Mouse (Mus musculus) adrenal gland, adult (tissue): ENCODE data around the gene Ahdc1.

Source experiments
- DNase-seq, 2 experiments: peaks; one replicate each; pipeline ENCODE4 v3.0.0; 2022 to 2023; ENCODE audit warnings: low spot score in 1 of 2; ENCODE audit not compliant: inconsistent age in 2 of 2

The Ahdc1 gene

DNA sequence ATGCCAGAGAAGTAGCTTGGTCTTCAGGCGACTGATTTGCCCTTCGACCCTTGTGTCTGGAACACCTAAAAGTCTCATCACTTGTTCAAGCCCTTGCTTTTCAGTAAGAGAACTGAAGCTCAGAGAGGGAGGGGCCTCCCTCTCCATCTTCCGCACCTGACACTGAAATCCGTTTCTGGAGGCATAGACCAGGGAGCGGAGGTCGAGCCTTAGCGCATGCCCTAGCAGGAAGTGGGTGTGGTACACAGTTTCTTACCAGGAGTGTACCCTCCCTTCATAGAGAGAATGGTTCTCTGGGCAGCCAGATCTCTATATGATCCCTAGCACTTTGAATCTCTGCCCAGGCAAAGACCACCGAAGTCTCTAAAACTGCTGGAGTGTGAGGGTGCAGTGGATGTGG is 62.1 kb downstream of the Ahdc1 start:
- no peak for DNase-seq

DNA sequence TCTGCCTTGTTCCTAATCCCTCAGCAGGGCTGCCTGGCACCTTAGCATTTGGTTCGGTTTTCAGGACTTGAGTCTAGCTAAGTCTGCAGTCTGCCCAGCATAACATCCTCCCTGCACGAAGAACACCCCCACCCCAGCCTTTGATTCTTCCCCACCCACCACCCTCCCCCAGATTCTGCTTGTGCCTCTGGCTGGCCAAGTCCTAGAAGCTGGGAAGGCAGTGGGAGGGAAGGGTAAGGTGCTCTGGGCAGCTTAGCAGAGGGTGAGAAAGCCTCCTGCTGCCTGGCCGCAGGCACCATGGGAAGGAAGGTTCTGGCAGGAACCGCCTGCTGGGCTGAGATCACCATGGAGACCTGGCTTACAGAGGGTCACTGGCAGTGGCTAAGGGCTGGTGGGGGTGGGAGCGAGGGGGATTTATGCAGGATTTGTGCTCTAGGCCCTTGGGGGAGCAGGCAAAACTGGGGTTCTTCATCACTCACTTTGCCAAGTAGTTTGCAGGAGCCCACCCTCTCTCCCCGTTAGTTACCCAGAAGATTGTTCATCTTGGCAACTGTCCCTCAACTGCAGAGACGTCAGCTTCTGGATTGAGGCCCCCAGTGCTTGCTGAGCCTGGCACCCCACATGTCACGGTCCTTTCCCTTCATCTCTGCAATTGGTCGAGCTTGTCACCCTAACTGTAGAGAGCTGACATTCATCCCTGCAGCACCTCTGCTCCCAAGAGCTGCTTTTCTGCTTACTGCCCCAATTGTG is 63.2 kb downstream of the Ahdc1 start:
- DNase-seq = no peak

DNA sequence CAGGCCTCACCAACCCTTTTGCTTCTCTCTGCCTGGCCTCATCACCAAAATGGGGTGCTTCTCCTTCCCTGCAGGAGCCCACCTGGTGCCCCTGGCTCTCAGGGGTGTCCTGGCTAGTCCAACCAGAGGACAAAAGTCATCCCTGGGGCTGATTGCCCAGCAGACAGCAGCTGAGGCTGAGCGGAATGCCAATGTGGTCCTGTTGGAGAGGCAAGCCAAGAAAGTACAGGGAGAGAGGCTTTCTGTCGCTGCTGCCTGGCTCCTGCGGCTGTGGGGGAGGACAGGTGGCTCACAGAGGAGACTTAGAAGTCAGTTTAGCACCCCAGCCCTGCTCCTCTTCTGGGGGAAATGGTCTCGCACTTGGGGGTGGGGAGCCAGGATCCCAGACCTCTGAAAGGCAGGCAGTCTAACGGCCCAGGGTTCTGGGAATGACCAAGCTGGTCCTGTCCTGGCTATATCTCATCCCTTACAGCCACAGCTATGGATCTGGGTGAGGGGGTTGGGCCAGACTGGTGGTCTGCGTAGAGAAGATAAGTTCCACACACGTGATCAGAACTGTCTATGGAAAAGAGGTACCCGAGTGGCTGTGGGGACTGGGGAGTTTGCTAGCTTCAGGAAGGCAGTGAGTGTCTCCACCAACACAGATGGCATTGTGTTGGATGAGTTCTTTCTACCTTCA is 64.0 kb downstream of the Ahdc1 start:
- no peak for DNase-seq

DNA sequence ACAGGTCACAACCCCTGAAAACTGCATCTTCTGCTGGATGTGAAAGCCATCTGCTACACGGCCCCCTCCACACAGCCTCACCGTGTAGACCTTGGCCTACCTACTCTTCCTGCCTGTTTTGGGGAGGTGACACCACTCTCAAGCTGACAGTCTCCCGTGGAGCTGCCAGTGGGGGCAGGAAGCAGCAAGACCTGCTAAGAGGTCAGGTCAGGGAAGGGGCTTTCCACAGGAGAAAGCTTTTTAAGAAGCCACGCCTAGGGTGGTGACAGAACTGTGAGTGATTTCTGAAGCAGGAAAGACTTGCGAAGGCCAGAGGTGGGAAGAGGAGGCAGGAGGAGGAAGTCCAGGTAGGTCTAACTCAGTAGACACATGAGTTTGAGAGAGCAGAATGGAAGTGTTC is 67.9 kb downstream of the Ahdc1 start:
- DNase-seq = no peak

DNA sequence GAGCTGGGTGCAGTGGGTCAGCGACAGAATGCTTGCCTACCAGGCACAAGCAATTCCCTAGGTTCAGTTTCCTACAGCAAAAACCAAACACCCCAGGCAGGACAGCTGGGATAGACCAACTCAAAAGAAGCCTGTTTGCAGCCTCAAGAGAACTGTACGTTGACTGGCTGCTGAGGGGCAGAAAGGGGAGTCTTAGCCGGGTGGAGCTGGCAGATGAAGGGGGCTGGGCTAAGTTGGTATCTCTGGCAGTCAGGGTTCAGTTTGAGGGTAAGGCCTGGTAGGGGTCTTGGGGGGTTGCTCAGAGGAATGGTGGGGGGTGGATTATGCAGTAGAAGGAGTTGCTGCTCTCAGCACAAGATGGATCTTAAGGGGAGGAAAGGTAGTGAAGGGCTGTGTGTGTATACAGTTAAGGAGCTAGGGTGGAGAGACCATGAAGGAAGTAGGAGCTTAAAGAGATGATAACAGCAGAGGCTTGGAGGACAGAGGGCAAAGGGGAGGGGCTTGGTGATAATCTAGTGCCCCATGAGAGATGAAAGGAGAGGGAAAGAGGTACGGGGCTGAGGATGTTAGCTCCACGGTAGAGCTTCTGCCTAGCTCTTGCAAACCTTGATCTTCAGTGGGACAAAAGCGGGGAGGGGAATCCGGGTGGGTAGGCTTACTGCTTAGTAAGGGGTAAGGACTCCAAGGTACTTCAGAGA is 68.5 kb downstream of the Ahdc1 start:
- DNase-seq = no peak

DNA sequence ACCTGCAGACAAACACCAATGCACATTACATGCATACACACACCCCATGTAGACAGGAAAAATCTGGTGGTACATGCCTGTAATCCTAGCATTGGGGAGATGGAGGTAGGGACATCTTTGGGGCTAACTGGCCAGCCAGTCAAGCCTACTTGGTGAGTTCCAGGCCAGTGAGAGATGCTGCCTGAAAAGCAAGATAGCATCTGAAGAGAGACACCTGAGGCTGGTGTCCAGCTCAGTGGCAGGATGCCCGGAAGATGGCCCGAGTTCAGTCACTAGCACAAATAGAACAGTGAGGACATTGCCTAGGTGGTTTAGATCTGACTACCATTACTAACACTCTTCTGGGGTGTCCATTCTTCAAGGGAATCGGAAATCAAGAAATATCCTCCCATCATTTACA is 69.8 kb downstream of the Ahdc1 start:
- DNase-seq = no peak

DNA sequence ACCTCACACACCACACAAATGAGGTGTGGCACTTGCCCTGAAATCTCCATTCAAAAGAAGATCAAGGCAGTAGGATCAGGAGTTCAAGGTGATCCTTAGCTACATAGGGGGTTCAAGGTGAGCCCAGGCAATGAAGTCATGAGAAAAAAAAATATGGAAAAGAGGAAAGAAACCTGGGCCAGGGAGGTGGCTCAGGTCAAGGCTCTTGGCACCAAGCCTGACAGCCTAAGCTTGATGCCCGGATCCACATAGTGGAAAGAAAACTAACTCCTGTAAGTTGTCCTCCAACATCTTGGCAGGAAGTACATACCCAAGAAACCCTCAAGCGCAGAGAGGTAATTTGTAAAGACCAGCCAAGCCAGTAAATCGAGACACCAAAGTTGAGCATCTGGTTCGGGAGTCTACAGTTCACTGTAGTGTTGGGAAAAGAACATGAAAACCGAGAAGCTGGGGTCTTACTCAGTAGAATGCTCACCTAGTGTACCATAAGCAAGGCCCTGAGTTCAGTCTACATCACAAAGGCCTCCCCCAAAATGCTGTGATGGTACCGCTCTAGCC is 71.2 kb downstream of the Ahdc1 start:
- peak; percentile 69 to 91 for DNase-seq

DNA sequence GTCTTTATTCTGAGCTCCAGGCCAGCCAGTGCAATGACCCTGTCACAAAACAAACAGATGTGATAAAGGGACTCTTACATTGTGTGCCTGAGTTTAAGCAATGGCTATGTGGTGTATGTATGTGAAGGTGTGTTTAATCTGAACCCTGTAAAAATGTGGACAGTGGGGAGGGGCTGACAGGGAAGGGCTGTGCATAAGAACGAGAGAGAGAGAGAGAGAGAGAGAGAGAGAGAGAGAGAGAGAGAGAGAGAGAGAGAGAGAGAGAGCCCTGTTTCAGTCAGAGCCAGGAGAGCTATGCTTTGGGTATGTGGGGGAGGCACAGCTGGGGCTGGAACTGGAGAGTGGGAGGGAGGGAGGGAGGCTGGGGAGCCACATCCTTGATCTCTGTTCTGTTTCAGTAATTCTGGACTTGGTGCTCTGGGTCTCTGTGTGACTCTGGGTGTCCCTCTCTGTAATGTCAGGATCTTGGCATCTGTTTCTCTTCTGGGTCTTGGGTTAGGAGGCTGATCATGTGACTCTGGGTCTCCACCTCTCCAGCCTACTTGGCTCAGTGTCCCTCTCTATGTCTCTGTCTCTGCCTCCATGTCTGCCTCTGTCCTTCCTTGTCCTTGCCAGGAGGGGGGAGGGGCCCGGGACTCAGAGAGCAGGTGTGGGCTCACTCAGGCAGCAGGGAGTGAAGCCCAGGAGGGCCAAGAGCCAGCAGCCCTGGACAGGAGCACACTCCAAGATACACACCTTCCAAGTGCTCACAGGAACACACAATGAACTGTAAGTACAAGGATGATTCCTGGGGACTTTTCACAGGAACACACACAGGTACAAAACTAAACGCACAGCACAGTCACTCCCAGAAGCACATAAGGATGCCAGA is 73.2 kb downstream of the Ahdc1 start:
- DNase-seq = peak; percentile 70 to 82

DNA sequence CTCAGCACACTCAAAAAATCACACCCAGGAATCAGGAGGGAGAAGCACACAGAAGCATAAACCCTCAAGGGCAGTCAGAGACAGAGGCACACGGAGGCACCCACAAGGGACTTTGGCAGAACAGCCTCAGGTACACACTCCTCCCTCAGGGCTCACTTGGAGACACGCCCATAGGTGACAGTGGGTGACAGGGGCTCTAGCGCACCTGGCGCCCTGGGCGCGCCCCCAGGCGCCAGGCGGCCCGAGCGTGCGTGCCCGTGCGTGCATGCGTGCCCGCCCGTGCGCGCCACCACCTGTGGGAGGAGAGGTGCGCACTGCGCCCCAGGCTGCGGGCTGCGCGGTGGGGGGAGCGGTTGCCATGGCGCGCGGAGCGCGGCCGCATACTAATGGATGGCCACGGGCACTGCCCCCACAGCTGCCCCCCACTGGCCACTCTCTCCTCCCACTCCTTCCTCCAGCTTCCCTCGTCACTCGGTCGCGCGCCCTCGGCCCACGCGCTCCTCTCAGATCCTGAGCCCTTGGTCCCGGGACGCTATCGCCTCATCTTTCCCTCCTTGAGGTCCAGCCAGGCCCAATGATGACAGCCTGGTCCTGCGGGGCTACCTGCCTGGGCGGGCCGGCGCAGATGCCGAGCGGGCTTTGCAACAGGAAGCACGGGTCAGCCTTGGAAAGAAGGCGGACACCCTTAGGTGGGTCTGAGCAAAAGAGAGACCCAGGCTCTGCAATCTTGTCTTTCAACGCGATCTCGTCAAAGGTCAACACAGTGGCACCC is 74.1 kb downstream of the Ahdc1 start:
- peak; percentile 74 to 83 for DNase-seq

DNA sequence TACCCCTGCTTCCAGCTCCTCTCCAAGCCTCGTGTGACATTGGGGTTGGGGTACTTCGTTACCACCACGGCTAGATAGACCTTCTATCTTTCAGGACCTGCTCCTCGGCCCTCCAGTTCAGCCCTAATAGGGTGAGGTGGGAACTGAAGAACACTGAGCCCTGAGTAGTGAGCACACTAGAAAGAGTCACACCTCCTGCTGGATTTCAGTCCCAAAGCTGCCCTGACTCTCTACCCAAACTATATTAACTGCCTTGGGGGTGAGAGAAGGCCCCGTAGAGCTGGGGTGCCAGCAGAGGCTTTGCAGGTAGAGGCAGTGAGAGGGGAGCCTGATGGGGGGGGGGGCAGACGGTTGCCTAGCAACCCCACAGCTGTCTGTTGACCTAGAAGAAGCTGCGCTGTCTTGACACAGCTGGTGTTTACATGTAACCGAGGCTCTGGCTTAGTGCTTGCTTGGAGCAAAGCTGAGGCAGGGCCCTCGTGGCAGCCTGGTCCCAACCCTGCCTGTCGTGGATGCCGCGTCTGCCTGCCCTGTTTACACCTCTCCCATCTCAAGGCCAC is 74.8 kb downstream of the Ahdc1 start:
- no peak for DNase-seq

DNA sequence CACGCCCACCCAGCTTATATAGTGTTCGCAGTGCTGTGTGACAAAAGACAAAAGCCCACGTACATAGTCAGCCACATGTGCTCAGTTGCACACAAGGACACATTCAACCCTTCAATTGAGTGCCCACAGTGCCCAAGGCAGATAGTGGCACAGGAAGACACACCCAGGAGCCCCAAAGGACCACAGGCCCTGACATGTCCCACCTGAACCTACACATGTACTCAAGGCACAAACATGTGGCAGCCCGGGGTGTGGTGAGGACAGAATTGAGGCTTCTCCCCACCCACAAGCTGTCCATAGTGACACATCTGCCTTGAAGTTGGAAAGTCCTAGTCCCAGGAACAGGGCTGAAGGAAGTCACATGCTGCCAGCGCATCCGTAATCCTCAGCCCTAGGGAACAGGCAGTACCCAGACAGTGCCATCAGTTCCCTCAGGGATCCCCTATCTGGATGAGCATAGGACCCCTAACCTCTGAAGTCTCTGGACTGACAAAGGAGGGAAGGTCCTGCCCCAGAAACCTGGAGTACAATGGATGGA is 76.2 kb downstream of the Ahdc1 start:
- DNase-seq = peak in 1 of 2 experiments; percentile 34

DNA sequence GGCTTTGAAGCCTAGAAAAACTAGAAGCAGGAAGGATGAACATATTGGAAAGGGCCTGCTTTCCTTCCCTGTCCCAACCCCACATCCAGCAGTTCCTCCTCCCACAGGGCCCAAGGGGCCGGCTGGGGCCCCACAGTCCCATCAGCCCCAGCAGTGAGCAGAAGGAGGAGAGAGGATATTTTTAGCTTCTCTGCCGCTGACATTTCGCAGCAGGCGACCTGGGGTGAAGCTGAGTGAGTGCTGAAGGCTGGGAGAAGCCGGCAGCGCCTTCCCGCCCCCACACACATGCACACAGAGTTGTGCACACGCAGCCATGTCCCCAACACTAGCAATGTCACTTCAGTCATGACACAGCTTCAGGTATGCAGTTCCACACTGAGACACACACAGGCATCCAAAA is 76.8 kb downstream of the Ahdc1 start:
- peak; percentile 64 to 78 for DNase-seq

DNA sequence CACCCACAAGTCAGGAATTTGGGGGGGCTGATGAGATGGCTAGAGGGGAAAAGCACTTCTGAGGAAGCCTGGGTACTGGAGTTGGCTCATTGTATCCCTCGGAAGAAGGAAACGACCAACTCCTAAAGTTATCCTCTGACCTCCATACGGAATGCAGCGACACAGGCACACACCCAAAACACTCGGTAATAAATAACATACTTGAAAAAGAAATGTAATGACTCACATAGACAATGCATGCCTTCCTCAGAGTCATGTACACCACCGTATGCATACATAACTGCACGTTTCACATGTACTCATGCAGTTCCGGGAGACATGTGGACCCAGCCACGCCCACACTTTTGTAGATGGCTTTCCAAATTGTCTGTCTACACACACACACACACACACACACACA is 78.3 kb downstream of the Ahdc1 start:
- DNase-seq = peak in 1 of 2 experiments; percentile 30

DNA sequence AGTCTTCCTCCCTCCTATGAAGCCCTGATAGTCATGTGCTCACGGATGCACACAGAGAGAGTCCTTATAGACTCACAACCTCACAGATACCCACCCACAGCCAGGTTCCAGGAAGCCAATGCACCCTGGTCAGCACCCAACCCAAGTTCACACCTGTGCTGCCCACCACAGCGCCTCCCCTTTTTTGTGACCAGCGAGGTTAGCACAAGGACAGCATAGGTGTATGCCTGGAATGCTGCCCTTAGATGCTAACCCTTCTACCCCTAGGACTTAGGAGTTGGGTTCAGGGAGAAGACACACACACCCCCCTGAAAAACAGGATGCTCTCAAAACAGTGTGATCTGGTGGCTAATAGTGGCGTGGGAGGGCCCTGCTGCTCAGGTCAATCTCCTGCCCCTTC is 78.7 kb downstream of the Ahdc1 start:
- no peak for DNase-seq

DNA sequence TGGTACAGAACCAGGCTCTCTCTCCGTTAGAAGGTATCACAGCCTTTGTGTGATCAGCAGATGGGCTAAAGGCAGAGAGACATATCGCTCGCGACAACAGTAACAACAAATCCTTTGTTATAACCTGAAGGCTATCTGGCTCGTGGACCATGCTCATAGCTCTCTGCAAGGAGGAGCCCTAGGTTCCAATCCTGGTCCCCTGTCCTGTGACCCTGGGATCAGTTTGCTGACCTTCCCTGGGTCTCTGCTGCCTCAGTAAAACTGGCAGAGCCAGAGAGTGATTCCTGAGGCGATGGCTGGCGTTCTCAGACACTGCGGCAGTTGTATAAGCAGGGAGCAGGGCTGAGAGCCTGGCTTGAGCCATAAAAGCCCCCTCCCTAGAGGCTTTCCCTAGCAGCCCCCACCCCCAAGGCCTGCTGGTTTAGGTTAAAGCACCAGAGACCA is 79.2 kb downstream of the Ahdc1 start:
- peak in 1 of 2 experiments; percentile 52 for DNase-seq

DNA sequence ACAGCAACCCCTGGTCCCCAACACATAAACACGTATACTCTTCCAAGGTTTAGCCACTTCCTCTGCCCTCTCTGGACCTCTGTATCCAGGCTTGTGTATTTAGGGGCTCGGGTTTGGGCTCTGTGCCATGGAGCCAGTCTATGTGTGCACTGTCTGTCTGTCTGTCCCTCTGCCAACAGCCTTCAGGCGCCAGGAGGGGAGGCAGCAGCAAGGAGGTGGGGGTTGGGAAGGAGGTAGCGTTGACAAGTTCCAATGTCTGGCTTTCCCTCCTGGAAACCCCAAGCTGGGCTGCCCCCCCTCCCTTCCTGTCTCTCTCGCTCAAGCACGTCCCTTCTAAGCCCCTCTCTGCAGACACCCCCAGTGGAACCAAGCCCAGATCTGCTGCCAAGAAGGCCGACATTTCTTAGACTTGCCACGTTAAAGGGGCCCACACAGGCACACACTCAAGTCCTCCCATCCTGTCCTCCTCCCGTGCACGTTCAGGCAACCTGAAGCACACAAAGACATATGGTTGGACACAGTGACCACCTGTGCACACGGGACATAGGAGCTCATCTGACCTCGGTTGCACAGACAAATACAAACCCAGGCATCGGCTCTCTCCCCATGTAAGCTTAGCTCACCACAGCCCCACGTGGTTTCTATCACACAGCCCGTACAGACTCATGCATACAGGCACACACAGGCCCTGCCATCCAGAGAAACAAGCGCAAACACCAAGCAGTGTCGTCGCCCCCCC is 79.8 kb downstream of the Ahdc1 start:
- peak in 1 of 2 experiments; percentile 67 for DNase-seq

DNA sequence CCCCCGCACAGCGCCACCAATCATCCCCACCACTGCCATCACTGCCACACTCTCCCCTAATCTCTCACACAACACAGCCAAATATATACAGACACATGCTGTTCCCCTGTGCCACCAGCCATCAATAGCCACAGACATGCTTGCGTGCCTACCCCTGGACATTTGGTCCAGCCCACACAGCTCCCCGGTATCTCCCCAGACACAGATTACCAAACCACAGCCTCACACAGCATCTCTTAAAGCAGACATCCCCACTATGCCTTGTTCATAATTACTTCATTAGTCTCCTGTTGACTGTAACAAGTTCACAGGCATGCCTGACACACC is 80.4 kb downstream of the Ahdc1 start:
- DNase-seq = peak in 1 of 2 experiments; percentile 37

DNA sequence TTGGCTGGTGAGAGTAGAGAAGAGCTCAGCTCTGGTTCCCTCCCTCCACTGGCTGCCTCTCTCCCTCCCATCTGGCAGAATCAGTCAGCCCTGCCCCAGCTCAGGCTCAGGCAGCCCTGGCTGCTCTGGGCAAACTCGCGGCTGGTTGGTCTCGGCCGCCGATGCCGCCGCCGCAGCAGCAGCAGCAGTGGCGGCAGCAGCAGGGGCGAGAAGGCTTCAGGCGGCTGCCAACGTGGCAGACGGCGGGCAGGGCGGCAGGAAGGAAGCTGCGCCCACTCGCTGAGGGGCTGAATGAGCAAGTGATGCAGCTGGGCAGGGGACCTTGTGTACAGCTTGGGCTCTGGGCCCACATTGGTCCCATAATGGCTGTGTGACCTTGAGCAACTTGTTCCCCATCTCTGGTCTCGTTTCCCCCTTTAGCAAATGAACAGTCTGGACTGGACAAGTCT is 81.4 kb downstream of the Ahdc1 start:
- peak; percentile 69 to 76 for DNase-seq

DNA sequence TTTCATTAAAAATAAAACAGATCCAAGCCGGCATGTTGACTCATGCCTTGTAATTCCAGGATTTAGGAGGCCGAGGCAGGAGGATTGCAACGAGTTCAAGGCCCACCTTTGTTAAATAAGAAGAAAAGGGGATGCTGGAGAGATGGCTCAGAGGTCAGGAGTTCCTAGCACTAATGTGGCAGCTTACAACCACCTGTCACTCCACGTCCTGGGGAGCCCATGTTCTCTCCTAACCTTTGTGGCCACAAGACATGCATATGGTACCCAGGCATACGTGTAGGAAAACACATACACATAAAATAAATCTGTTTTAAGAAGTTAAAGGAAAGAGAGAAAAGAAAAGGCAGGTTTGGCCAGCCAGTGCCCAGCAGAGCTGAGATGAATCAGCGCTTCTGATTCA is 82.0 kb downstream of the Ahdc1 start:
- DNase-seq = peak in 1 of 2 experiments; percentile 67
